Mouse (Mus musculus) fat pad, adult 2 months (tissue): ENCODE results near the gene Atf1.

Source experiments
- DNase-seq: peaks from one replicate; pipeline ENCODE4 v3.0.0-alpha.2; 2011; ENCODE audit warnings: low read depth, low spot score; ENCODE audit errors: extremely low read depth

Gene Atf1

DNA sequence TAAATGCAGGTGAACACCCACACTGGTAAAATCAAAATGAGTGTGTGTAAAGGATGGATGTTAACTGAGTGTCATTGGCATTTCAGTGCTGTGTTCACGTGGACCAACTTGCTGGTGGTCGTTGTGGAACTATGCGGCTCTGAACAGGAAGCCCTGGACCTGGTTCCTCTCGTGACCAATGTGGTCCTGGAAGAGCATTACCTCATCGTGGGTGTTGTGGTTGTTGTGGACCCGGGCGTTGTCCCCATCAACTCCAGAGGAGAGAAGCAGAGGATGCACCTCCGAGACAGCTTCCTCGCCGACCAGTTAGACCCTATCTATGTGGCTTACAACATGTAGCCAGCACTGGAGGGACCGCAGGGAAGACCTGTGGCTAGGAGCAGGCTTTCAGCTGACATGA is 12.5 kb upstream of the Atf1 start:
- no peak for DNase-seq

DNA sequence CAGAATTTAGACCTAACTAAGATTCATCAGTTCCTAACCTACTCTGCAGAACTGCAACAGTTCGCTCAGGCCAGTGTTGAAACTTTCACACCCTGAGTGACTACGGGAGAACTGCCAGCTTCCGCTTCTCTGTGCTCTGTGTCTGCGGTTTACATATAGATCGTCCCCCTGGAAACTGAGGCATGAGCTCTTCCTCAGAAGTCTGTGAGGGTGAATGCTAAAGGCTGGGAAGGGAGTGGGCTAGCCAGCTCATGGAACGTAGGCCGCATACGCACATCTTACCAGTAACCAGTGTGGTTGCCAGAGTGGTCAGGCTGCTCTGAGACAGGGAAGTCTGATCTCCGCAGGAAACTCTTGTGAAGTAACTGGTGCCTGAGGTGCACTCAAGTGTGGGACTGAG is 11.4 kb upstream of the Atf1 start:
- no peak for DNase-seq

DNA sequence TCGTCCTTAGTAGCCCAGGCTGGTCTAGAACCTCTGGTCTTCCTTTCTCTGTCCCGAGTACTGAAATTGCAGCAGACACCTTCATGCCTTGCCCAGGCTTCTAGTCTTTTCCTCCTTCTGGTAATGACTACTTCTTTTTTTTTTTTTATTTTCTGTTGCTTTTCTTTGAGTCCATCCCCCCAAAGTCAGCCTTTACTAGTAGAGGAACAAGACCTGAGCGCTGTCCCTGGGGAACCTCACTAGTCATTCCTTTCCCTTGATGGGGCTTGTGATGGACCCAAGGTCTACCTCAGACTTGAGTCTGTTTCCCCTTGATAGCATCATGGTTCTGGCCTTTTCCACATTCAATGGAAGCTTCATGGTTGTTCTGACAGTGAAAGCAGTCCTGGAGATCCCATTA is 9.6 kb upstream of the Atf1 start:
- no peak for DNase-seq

DNA sequence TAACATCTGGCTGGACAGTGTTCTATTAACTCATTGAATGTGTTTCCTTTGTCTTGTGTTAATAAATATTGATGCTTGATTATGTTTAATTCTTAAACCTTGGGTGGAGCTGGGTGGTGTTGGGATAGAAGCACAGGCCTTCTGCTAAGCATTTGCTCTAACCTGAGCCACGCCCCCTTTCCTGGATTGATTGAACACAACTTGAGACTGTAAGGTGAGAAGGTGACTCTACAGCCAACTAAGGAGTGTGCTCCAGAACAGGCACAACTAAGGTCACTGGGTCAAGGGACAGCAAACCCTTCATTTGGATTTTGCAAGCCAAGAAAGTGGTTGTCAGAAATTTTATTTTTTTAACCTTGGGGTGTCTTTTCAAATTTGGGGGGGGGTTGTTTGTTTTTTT is 8.2 kb upstream of the Atf1 start:
- no peak for DNase-seq

DNA sequence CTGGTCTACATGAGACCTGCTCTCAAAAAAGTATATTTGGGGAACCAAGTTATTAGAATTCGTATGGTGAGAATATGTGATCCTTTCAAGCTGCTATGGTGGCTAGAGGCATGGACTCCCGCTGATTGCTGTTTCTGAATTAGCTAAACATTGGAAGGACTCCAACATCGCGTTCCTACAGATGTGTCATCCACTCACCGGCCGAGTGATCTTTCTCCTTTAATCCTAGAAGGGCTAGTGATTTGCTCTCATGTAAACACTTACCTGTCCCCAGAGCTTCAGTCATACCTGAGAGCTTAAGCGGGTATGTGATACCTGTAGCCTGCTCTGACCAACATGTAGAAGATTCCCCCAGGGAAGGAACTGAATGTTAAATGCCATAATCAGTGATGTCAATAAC is 6.7 kb upstream of the Atf1 start:
- no peak for DNase-seq

DNA sequence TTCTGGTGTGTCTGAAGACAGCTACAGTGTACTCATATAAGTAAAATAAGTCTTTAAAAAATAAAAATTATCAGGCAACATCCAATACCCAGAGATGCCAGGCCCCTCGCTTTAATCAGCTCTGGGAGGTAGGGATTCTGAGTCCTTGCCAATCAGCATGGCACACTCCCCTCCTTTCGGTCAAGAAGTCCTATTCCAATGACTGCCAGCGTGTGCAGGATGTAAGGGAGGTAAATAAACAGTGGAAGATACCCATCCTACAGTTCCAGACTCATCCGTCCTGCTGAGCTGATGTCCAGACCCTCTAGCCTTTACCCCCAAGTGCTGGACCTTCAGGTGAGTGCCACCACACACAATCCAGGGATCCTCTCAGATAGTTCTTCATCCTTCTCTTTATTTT is 2.2 kb upstream of the Atf1 start:
- DNase-seq = no peak

DNA sequence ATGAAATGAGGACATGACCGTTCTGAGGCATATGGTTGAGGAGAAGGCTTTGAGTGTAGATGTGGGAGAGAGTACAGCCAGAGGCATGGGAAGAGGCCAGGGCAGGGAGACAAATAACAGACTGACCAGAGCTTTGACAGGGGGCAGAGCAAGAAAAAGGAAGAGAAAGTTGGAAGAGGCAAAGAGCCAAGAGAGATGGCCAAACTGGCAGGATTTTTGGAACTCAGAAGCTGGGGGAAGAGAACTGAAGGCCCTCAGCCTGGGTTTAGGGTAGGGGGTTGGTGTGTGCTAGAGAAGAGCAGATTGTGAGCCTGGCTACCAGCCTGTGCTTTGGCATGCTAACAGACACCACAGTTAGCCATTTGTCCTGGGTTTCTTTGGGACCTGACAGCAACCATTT is 1.7 kb upstream of the Atf1 start:
- no peak for DNase-seq

DNA sequence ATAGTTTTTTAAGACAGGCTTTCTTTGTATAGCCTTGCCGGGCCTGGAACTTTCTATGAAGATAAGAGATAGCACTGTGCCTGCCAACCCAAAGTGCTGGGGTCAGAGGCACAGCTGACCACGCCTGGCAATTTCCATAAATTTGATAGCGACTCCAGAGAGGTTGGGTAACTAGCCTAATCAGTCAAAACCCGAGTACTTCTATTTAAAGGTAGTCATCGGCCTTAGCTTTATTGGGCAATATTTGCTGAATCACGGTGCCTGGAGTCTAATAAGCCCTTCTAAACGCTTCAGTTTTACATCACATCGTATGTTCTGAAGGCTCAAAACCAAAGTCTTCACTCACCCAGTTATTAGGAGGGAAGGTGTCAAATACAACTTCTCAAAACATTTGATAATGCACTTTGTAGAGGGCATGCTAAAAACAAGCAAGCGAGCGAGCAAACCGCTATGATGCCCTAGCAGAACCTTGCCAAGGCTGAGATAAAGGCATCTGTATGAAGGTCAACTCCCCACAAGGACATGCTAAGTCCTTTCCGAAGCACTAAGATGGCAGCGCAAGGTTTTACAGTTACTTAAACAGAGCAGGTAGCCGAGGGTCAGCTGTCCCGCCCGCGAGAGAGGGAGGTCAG is 472 bp upstream of the Atf1 start:
- no peak for DNase-seq

DNA sequence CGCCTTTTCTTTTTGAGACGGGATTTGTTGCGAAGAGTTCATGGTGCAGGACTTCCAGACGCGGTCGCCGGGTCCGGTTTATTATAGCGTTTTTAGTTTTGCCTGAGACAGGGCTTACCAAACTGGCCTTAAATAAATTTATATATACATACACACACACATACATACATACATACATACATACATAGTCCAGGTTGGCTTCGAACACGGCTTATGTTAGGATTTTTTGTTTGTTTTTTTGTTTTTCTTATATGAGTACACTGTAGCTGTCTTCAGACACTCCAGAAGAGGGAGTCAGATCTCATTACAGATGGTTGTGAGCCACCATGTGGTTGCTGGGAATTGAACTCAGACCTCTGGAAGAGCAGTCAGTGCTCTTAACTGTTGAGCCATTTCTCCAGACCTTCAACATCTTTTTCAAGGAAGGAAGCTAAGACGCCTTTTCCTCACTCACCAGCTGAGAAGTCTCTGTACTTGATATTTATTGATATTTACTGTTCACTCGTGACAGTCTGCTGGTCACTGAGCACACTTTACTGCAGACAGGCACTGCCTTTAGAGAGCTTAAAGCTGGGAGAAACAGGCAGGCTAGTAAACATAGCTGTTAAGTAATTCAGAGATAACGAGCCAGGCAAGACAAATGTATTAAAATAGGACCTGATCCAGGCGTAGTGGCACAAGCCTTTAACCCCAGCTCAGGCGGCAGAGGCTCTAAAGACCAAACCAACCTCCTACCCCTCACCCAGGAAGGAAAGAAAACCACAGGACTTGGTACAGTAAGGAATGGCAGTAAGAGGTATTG is 1.1 kb downstream of the Atf1 start:
- no peak for DNase-seq

DNA sequence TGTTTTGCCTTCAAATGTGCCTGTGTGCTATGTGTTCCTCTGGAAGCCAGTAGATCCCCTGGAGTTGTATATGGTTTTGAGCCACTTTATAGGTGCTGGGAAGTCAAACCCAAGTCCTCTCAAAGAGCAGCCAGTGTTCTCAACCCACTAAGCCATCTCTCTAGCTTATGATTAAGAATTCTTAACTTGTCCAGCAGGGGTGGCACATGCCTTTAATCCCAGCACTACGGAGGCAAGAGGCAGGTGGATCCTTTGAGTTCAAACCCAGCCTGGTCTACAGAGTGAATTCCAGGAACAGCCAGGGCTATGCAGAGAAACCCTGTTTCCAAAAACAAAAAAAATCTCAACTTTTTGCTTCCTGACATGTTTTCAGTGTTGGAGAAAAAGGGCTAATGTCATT is 3.0 kb downstream of the Atf1 start:
- no peak for DNase-seq

DNA sequence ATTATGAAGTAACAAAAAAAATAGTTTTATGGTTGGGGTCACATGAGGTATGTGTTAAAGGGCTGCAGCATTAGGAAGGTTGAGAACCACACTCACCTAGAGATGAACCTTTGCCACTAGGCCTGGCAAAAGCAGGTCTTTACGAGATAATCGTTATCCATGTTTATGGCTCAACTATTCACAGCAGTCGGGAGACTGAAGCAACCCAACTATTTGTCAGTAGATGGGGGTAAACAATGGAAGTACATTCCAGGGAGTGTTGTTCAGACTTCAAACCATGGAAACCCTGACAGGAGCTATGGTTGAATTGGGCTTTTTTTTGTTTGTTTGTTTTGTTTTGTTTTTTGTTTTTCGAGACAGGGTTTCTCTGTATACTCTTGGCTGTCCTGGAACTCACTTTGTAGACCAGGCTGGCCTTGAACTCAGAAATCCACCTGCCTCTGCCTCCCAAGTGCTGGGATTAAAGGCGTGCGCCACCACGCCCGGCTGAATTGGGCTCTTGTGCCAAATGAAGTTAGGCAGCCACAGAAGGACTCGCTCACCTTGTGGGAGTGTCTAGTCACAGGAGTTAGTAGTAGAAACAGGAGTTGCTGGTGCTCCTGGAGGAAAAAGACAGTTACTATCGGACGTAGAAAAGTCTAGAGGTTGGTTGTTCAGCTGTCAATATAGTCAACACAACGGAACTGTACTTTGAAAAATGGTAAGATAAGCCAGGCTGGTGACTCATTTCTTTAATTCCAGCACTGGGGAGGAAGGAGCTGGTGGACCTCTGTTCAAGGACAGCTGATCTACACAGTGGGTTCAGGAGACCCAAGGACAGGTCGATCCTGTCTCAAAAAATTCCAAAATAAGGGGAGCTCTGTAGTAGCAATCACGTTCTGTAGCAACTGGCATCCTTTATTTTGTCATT is 4.3 kb downstream of the Atf1 start:
- no peak for DNase-seq

DNA sequence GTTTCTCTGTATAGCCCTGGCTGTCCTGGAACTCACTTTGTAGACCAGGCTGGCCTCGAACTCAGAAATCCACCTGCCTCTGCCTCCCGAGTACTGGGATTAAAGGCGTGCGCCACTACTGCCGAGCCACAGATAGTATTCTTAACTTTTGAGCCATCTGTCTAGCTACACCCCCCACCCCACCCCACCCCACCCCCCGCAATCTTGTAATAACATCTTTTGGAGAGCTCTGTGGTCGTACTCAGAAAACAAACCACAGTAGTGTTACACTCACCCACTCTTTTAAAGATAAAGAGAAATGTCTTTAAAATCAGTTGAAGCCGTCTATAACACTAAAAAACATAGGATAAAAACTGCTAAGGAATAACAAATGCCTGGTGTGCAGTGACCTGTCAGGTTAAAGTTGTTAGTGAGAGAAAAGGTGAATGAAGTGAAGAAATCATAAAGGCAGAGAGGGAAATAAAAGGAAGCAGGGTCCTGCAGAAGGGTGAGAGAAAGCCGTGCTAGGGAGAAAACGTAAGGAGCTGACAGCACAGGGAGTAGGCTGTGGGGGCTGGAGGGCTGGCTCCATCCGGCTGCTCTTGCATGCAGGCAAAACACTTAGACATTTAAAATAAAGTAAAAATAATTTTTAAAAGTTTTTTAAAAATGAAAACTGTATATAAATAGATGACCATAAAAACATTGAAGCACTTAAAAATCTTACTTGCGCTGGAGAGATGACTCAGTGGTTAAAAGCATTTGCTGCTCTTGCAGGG is 7.8 kb downstream of the Atf1 start:
- DNase-seq = no peak

DNA sequence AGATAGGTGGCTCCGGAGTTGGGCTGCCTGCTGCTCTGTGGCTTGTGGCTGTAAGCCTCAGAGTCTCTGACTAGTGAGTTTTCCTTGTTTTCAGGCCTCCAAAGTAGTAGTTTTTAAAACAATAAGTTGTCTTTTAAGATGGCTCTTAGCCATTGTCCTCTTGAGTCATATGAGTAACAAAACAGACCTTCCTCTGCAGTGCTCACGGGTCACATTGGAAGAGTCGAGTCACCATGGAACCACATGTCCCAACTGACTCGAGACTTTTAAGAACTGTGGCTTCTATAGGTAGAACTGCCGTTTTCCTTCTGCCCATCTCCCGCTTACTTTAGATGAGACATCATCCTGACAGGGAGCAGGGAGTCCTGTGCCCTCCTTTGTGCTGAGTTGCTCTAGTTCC is 9.3 kb downstream of the Atf1 start:
- DNase-seq = no peak

DNA sequence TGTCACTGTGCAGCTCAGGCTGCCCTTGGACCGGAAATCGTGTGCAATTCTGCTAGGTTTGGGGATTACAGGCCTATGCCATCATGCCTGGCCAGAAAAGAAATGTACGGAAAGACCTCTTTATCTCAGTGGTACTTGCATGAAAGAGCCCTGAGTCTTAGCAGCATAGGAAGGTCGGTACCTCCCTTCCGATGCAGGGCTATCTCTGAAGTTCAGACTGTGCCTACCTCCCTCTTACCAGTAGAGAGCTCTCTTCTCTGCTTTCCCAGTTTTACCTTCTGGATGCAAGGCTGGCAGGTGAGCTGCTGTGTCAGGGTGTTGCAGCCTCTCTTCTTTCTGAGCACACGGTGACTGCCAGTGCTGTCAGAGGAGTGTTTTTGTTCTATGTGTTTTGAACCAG is 14.2 kb downstream of the Atf1 start:
- DNase-seq = no peak

DNA sequence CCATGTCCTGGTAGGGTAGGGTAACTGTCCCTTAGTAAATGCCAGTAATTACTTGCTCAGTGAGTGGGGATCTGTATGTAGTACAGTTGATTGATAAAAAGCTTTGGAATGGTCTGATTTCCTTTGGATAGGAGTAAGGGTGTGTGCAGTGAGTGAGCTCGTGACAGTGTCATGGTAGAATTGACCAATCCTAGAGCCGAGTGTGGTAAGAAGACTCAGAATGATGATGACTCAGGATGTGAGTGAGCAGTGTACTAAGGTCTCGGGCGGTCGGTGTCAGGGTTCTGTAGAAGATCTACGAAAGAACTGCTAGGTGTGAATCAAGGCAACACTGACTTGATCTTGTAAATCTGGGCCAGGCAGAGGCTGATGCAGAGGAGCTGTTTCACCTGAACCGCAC is 18.3 kb downstream of the Atf1 start:
- DNase-seq = no peak

DNA sequence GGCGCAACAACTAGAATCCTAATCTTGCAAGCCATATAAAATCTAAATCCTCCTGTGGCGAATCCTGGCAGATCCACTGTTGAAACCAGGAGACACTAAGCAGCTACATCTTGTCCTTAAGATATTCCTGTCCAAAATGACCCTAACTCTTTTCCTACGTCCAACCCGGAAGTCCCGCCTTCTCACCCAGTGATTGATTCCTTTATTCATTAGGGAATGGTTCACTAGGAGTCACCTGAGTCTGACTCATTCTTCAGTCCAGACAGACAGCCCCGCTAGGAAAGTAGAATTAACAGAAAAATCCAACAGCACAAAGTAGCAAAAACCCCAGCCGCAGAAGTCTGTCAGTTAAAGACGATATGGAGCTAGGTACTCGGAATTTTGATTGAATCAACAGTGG is 19.7 kb downstream of the Atf1 start:
- DNase-seq = no peak

DNA sequence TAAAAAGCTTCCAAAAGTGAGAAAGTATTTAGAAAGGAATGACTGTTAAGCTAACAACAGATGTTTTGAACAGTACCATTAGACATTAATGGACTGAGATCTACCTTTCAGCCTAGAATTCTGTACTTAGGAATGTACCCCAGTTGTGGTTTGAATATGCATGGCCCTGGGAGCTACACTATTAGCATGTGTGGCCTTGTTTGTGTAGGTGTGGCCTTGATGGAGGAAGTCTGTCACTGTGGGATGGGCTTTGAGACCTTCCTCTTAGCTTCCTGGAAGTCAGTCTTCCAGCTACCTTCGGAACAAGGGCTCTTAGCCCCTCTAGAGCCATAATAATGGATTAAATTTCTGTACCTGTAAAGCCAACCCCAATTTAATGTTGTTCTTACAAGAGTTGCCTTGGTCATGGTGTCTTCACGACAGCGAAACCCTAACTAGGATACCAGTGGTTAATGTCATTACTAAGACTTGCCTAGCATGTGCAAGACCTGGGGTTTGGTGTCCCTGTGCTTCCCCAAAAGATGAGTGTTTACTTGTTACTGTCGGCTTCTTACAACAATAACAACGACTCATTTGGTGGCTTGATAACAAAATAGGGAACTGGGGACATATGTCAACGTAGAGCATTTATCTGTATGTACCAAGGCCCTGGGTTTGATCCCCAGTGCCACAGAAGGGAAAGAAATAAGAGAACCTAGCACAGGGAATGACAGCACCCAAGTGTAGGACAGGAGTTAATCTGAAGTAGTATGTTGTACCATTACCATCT is 21.2 kb downstream of the Atf1 start:
- DNase-seq = no peak

DNA sequence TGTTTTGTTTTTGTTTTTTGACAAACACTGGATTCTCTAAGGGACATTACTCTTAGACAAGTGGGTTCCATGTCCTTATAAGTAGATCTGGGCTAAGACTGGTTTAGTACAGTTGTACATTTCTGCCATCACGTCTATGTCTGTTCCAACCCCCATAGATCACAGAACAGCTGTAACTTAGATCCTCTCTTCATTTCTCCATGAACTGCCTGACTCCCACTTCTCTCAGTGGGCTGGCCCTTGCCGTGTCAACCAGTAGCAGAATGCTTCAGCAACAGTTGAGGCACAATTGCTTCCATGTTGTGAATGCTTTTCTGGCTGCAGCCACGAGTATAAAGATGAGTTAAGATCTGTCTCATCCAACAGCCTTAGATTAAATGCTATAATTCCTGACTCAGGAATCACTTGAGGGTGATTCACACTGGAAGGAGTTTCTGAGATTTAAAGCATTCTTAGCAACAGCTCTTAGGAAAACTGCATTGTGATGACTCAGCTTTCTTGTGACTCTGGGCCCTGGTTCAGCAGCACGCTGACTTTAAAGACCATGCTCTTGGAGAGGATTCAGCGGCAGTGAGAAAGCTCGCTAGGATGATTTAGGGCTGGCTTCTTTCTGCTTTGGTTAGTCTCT is 23.6 kb downstream of the Atf1 start:
- no peak for DNase-seq

DNA sequence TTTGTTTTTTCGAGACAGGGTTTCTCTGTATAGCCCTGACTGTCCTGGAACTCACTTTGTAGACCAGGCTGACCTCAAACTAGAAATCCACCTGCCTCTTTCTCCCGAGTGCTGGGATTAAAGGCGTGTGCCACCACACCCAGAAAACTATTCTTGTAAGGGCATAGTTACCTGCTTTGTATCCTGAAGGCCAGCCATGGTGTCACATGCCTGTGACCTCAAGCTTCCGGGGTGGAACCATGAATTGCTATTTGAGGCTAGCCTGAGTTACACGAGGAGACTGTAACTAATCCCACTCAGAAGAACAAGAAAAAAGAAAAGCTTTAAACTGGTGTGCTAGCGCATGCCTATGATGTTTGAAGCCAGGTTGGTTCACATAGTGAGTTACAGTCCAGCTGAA is 28.8 kb downstream of the Atf1 start:
- no peak for DNase-seq

DNA sequence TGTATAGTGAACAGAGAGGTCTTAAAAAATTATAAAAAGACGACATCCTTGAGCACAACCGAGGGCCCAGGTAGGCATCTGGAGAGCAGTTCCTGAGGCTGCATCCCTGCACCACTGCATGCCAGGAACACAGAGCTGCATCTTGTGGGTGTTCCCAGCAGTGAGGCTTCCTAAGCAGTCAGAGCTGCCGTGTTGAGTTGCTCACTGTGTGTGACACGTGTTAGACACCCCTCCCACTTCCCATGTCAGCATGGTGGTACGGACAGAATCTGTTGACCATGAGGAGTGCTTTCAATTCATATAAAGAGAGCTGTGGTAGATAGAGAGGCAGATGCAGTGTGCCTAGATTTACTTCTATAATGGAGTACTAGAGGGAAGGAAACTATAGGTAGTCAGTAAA is 29.7 kb downstream of the Atf1 start:
- no peak for DNase-seq
